Mouse (Mus musculus) inflammation-experienced regulatory T-cells, adult 6 months (primary cell): ENCODE measurements around the gene Ssbp4. TPM values are rescaled to one million over a fixed set of nuclear protein-coding genes. Genes with fewer than 3 reads are reported as not detected.

Source experiments
- ATAC-seq: one replicate; pipeline ENCODE4 v1.8.0; 2017
- polyA plus RNA-seq, 3 experiments: library from polyadenylated mRNA; unstranded; fragments of 100-300 nt; shearing (Covaris generic); gene quantifications; one replicate each; pipeline ENCODE4 v1.2.1; 2017

Ssbp4 gene
- polyA plus RNA-seq = 10 to 100 TPM in 2 of 3 experiments, 1 to 10 TPM in 1; 2.6 to 16.2 (median 14.7) TPM

GRCm38 (mm10) chr8:70608749-70609367 lies at the start of gene Ssbp4:
Ssbp4 (minus strand) TSS chr8:70608872.
- no peak for ATAC-seq

- no peak for ATAC-seq
Observed at GRCm38 (mm10) chr8:70657739-70658138, 49.1 kb upstream of the Ssbp4 start.

- no peak for ATAC-seq
Observed at GRCm38 (mm10) chr8:70657214-70657613, 48.5 kb upstream of the Ssbp4 start.

GRCm38 (mm10) chr8:70656193-70656790 lies 47.6 kb upstream of the Ssbp4 start:
- no peak for ATAC-seq

- no peak for ATAC-seq
Observed at GRCm38 (mm10) chr8:70655469-70655868, 46.8 kb upstream of the Ssbp4 start.

GRCm38 (mm10) chr8:70654121-70654520 lies 45.4 kb upstream of the Ssbp4 start:
- ATAC-seq = no peak

GRCm38 (mm10) chr8:70653226-70653625 lies 44.6 kb upstream of the Ssbp4 start:
- ATAC-seq = peak; percentile 48

GRCm38 (mm10) chr8:70650351-70650750 lies 41.7 kb upstream of the Ssbp4 start:
- no peak for ATAC-seq

- ATAC-seq = no peak
Observed at GRCm38 (mm10) chr8:70649324-70649723, 40.7 kb upstream of the Ssbp4 start.

GRCm38 (mm10) chr8:70648921-70649320 lies 40.2 kb upstream of the Ssbp4 start:
- no peak for ATAC-seq

GRCm38 (mm10) chr8:70648164-70648442 lies 39.4 kb upstream of the Ssbp4 start:
- ATAC-seq = no peak

- ATAC-seq = no peak
Observed at GRCm38 (mm10) chr8:70647343-70648163, 38.9 kb upstream of the Ssbp4 start.

GRCm38 (mm10) chr8:70646775-70647174 lies 38.1 kb upstream of the Ssbp4 start:
- ATAC-seq = no peak

GRCm38 (mm10) chr8:70646369-70646768 lies 37.7 kb upstream of the Ssbp4 start:
- ATAC-seq = no peak

GRCm38 (mm10) chr8:70645501-70646224 lies 37.0 kb upstream of the Ssbp4 start:
- ATAC-seq = no peak

GRCm38 (mm10) chr8:70644065-70644464 lies 35.4 kb upstream of the Ssbp4 start:
- no peak for ATAC-seq

GRCm38 (mm10) chr8:70643019-70643418 lies 34.3 kb upstream of the Ssbp4 start:
- ATAC-seq = no peak

GRCm38 (mm10) chr8:70638752-70639151 lies 30.1 kb upstream of the Ssbp4 start:
- ATAC-seq = no peak

GRCm38 (mm10) chr8:70636838-70637237 lies 28.2 kb upstream of the Ssbp4 start:
- no peak for ATAC-seq

GRCm38 (mm10) chr8:70635527-70635926 lies 26.9 kb upstream of the Ssbp4 start:
- no peak for ATAC-seq

- ATAC-seq = no peak
Observed at GRCm38 (mm10) chr8:70634066-70634465, 25.4 kb upstream of the Ssbp4 start.

GRCm38 (mm10) chr8:70632346-70632892 lies 23.7 kb upstream of the Ssbp4 start, which contains the start of gene Gdf15:
Gdf15 (minus strand) TSS chr8:70632456.
- ATAC-seq = no peak

GRCm38 (mm10) chr8:70631436-70631835 lies 22.8 kb upstream of the Ssbp4 start:
- no peak for ATAC-seq
